Mouse (Mus musculus): ENCODE results near the gene Myl12a.

GRCm38 (mm10) chr17:70967646-70968045 lies 35.0 kb downstream of the Myl12a start:
- TF ChIP-seq CTCF (conservative IDR thresholded peaks at IDR 0.05; ENCODE audit: insufficient read depth, insufficient read length, low read depth, low read length) (no peak), POLR2A (IDR thresholded peaks at IDR 0.05; ENCODE audit: low read depth, low read length) (no peak)
